Mouse (Mus musculus) embryonic facial prominence, embryonic 11.5 days (tissue): ENCODE results near the gene Med25. TPM values are rescaled to one million over a fixed set of nuclear protein-coding genes. Genes with fewer than 3 reads are reported as not detected.
A peak's percentile ranks its signal among the peaks of the same experiment; 100 is the strongest.

Experiments used
- ATAC-seq: fragments of 200-750 bp; cut with Nextera tagmentation; replicated peaks from 2 replicates; pipeline ENCODE4 v1.8.0; 2017; ENCODE audit warnings: low read depth; ENCODE audit not compliant: insufficient number of reproducible peaks, low FRiP score, low TSS enrichment
- DNase-seq: peaks from one replicate; pipeline ENCODE4 v3.0.0-alpha.2; 2015; ENCODE audit warnings: low spot score
- H3K27ac ChIP-seq: fragments of 300-500 bp; sonication (generic); replicated peaks from 2 replicates; pipeline ENCODE4 v1.5.1; 2014; ENCODE audit warnings: mild to moderate bottlenecking, low read depth, low read length, control low read depth
- H3K27me3 ChIP-seq: fragments of 300-500 bp; sonication (generic); 2 replicates; pipeline ENCODE4 v1.6.1; 2014; ENCODE audit warnings: mild to moderate bottlenecking, low read length, moderate library complexity, mixed read lengths; ENCODE audit not compliant: control insufficient read depth, insufficient read depth
- H3K36me3 ChIP-seq: fragments of 300-500 bp; sonication (generic); replicated peaks from 2 replicates; pipeline ENCODE4 v1.6.1; 2014; ENCODE audit warnings: low read depth, mild to moderate bottlenecking, low read length, moderate library complexity, mixed read lengths; ENCODE audit not compliant: control insufficient read depth, insufficient read depth
- H3K4me1 ChIP-seq: fragments of 300-500 bp; sonication (generic); 2 replicates; pipeline ENCODE4 v1.6.1; 2014; ENCODE audit warnings: low read length, mixed read lengths; ENCODE audit not compliant: control insufficient read depth, insufficient read depth
- H3K4me2 ChIP-seq: fragments of 300-500 bp; sonication (generic); 2 replicates; pipeline ENCODE4 v1.6.1; 2014; ENCODE audit warnings: low read depth, mild to moderate bottlenecking, control low read depth, low read length, moderate library complexity
- H3K4me3 ChIP-seq: fragments of 300-500 bp; sonication (generic); 2 replicates; pipeline ENCODE4 v1.5.1; 2014; ENCODE audit warnings: low read depth, low read length, control low read depth
- H3K9ac ChIP-seq: fragments of 300-500 bp; sonication (generic); replicated peaks from 2 replicates; pipeline ENCODE4 v1.6.1; 2014; ENCODE audit warnings: mild to moderate bottlenecking, control low read depth, low read length
- H3K9me3 ChIP-seq: fragments of 300-500 bp; sonication (generic); replicated peaks from 2 replicates; pipeline ENCODE4 v1.6.1; 2016; ENCODE audit warnings: mild to moderate bottlenecking, low read length, inconsistent platforms, mixed read lengths; ENCODE audit not compliant: control insufficient read depth
- WGBS: fragments of 180-500 bp; shearing (Covaris S2); extraction: QIAGEN DNeasy Blood & Tissue Kit; methylation state at CpG from one replicate; pipeline ENCODE4 v1.1.7; 2014; 5-methylcytosine and 5-hydroxymethylcytosine counted together
- polyA plus RNA-seq: library from polyadenylated mRNA; unstranded; fragments of >200 nt; fragmentation: Nextera tagmentation; extraction: Ambion mirVana; gene quantifications from 2 replicates; pipeline ENCODE4 v1.2.1, GENCODE M21; 2014

Gene Med25
- polyA plus RNA-seq, 1 experiment from 2014 or later: 44.5 TPM

DNA sequence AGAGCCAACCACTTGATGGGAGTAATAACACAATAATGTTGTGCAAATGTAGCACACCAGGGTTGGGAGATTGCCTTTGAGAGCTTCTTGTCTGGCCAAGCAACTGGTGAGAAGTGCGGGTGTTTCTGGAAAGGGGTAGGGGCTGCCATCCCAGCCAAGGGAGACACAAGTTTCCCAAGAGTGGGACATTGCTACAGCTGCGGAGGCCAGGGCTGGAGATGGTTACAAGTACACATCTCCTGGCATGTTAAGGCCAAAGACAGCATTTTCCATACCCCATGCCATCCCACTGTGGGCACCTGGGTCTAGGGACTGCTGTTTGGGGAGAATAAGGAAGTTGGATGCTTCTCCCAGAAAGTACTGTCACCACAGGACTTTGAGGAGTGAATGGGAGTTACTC is 39.4 kb downstream of the Med25 start:
- no peaks in the 10 kb centered on the region; the same call in 1 of the 2 replicates for H3K36me3 ChIP-seq
- no peaks in the 10 kb centered on the region for H3K9me3 ChIP-seq
- no peaks in the 10 kb centered on the region for H3K27me3 ChIP-seq
- ATAC-seq (no peak), DNase-seq (no peak)
- no peak overlapping the region for H3K9ac ChIP-seq
- peaks cover 8% of the 10 kb centered on the region for H3K4me1 ChIP-seq
- H3K4me3 ChIP-seq: no peak overlapping the region
- H3K4me2 ChIP-seq: no peak overlapping the region
- no peak overlapping the region for H3K27ac ChIP-seq
- 93% methylated on average over 2 of the region's 2 CpGs for whole genome bisulfite sequencing

- Histone ChIP-seq H3K27me3 (no peaks in the 10 kb centered on the region), H3K9ac (no peak overlapping the region; the same call in 1 of the 2 replicates), H3K4me2 (no peak overlapping the region; the same call in 1 of the 2 replicates), H3K27ac (no peak overlapping the region), H3K36me3 (no peaks in the 10 kb centered on the region; the same call in 1 of the 2 replicates), H3K4me3 (no peak overlapping the region), H3K4me1 (peaks cover 12% of the 10 kb centered on the region), H3K9me3 (no peaks in the 10 kb centered on the region)
- DNase-seq (no peak), ATAC-seq (no peak)
- 92% methylated on average over 29 of the region's 36 CpGs for WGBS
These were observed 40.1 kb downstream of the Med25 start for GRCm38 (mm10) chr7:44852259-44853027.

DNA sequence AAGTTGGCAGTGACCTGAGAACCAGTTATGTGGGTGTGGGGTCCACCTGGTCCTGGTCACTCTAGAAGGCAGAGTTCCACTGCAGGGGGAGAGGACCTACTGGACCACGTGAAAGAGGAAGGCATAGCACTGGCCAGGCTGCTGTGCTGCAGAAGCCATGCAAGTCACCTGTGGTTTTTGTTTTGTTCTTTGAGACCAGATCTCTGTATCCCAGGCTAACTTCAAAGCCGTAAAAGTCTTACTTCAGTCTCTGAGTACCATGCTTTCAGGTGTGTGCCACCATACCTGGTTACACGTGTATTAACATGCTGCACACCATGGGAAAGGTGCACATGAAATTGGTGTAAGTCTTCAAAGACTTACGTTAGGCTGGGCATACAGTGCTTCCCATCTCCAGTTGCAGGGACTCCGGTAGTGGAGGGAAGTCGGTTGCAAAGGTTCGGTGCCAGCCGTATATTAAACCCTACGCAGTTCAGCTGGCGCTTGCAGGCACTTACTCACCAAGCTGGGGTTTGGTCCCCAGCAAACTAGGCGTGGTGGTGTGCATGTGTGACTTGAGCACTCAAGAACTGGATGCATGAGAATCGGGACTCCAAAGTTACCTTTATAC is 40.8 kb downstream of the Med25 start:
- WGBS: 90% methylated on average over 12 of the region's 12 CpGs
- Histone ChIP-seq H3K9ac (no peak overlapping the region), H3K36me3 (no peaks in the 10 kb centered on the region; the same call in 1 of the 2 replicates), H3K27ac (no peak overlapping the region), H3K9me3 (no peaks in the 10 kb centered on the region), H3K4me3 (no peak overlapping the region), H3K27me3 (no peaks in the 10 kb centered on the region), H3K4me2 (no peak overlapping the region), H3K4me1 (peaks cover 12% of the 10 kb centered on the region)
- DNase-seq (no peak), ATAC-seq (no peak)

DNA sequence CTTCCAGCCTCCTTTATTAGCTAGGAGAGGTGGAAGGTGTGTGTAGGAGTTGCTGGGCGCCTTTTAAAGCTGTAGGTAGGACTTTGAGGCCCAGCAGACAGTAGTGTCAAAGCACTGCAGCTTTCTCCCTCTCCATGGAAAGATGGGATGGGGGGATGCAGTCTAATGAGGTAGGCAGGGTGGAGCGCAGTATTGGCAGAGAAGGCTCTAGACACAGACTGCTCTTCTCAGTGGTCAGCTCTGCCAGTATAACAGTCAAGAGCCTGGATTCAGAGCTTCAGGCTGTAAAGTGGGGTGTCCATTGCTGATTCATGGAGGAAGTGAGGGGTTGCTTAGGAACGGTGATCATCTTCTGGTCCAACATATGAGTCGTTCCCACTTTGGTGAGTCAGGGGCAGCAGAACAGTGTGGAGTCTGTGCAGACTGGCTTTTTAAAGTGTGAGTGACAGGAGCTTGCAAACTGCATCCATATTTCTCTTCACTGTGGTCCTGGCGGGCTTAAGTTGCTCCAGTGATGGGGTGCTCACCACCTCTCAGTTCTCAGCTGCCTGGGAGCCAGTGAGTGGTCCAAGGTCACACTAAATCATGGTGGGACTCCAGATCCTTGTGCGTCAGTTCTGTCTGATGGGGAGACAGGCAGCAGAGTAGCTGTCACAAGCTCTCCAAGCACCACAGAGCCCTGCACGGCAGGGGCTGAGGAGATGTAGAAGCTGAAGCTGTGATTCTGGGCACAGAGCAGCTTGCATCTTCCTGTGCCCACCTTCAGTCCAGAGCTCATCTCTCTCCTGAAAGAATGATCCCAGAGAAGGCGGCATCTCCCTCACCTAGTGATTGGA is 41.5 kb downstream of the Med25 start:
- DNase-seq (no peak), ATAC-seq (no peak)
- Histone ChIP-seq H3K36me3 (no peaks in the 10 kb centered on the region; the same call in none of the 2 replicates), H3K4me3 (peak overlapping the region; percentile 69), H3K9me3 (no peaks in the 10 kb centered on the region), H3K27me3 (no peaks in the 10 kb centered on the region), H3K4me2 (peak overlapping the region; percentile 62), H3K27ac (peak overlapping the region; percentile 88), H3K9ac (peak overlapping the region; percentile 81), H3K4me1 (peaks cover 12% of the 10 kb centered on the region)
- WGBS: 80% methylated on average over 8 of the region's 8 CpGs

GRCm38 (mm10) chr7:44850146-44850545 is 42.4 kb downstream of the Med25 start:
- Histone ChIP-seq H3K27me3 (no peaks in the 10 kb centered on the region), H3K4me2 (peak overlapping the region; percentile 62), H3K9me3 (no peaks in the 10 kb centered on the region), H3K36me3 (no peaks in the 10 kb centered on the region; the same call in none of the 2 replicates), H3K4me1 (peaks cover 10% of the 10 kb centered on the region), H3K4me3 (peak overlapping the region; percentile 69), H3K27ac (peak overlapping the region; percentile 88), H3K9ac (peak overlapping the region; percentile 81)
- ATAC-seq (peak; percentile 22), DNase-seq (peak; percentile 91)
- WGBS: 0% methylated on average over 33 of the region's 33 CpGs

GRCm38 (mm10) chr7:44849416-44850111 is 42.9 kb downstream of the Med25 start:
- H3K4me2 ChIP-seq: peak overlapping the region; percentile 62
- H3K9me3 ChIP-seq: no peaks in the 10 kb centered on the region
- under 1% methylated on average over 41 of the region's 41 CpGs for WGBS
- peaks cover 9% of the 10 kb centered on the region for H3K4me1 ChIP-seq
- peak overlapping the region; percentile 81 for H3K9ac ChIP-seq
- DNase-seq (peak; percentile 93), ATAC-seq (peak; percentile 50)
- H3K27ac ChIP-seq: peak overlapping the region; percentile 88
- H3K4me3 ChIP-seq: peak overlapping the region; percentile 69
- H3K36me3 ChIP-seq: no peaks in the 10 kb centered on the region; the same call in none of the 2 replicates
- H3K27me3 ChIP-seq: no peaks in the 10 kb centered on the region

- H3K4me3 ChIP-seq: peak within 1 kb of the TSS; percentile 69
- H3K9me3 ChIP-seq: no peaks in the 10 kb centered on the region
- peak; percentile 78 for ATAC-seq
- no peaks in the 10 kb centered on the region for H3K27me3 ChIP-seq
- peak within 1 kb of the TSS; percentile 88 for H3K27ac ChIP-seq
- peaks cover 5% of the 10 kb centered on the region for H3K36me3 ChIP-seq
- H3K4me2 ChIP-seq: peak within 1 kb of the TSS; percentile 62
- under 1% methylated on average over 54 of the region's 54 CpGs for WGBS
- H3K9ac ChIP-seq: peak within 1 kb of the TSS; percentile 81
- H3K4me1 ChIP-seq: peaks cover 5% of the 10 kb centered on the region
- DNase-seq: peak; percentile 97
These were observed 43.7 kb downstream of the Med25 start, which contains the start of the genes Akt1s1 and Tbc1d17 for GRCm38 (mm10) chr7:44848561-44849415. Gene Akt1s1, plus strand, starts transcription at chr7:44848991. Gene Tbc1d17, minus strand, starts transcription at chr7:44849079.
